Mouse (Mus musculus): ENCODE data around the gene Acap3. TPM values are rescaled to one million over a fixed set of nuclear protein-coding genes. Genes with fewer than 3 reads are reported as not detected.

Gene Acap3
- 34.2 TPM for polyA plus RNA-seq (2017; shearing (Covaris generic))

GRCm38 (mm10) chr4:155891551-155892001 is at the start of gene Acap3, which contains the start of gene Pusl1:
Acap3 (plus strand) TSS chr4:155891822.
Pusl1 (minus strand) TSS chr4:155891781.

GRCm38 (mm10) chr4:155846871-155847578 is 44.6 kb upstream of the Acap3 start, which contains the start of gene Dvl1:
Dvl1 (plus strand) TSS chr4:155847402.

GRCm38 (mm10) chr4:155863001-155863400 is 28.6 kb upstream of the Acap3 start, which contains the start of gene Tas1r3:
Tas1r3 (minus strand) TSS chr4:155863362.

GRCm38 (mm10) chr4:155869317-155870033 is 22.1 kb upstream of the Acap3 start, which contains the start of the genes Cptp and Ints11:
Cptp (minus strand) TSS chr4:155869440.
Ints11 (plus strand) TSS chr4:155869546.

GRCm38 (mm10) chr4:155943534-155944249 is 52.1 kb downstream of the Acap3 start, which contains the start of gene Ube2j2:
Ube2j2 (plus strand) TSS chr4:155943831.

Other genes with a start within 250 kb of the Acap3 start
- gene Gm10563, start 246.4 kb upstream of the Acap3 start, polyA plus RNA-seq (2017; shearing (Covaris generic)) = not detected
- not detected for gene Mmp23, start 238.4 kb upstream of the Acap3 start, polyA plus RNA-seq (2017; shearing (Covaris generic))
- gene Mib2, start 222.6 kb upstream of the Acap3 start, polyA plus RNA-seq (2017; shearing (Covaris generic)) = 55.2 TPM
- gene Fndc10, start 197.5 kb upstream of the Acap3 start, polyA plus RNA-seq (2017; shearing (Covaris generic)) = 13.4 TPM
- gene Ssu72, start 187.0 kb upstream of the Acap3 start, polyA plus RNA-seq (2017; shearing (Covaris generic)) = 96.5 TPM
- gene Tmem240, start 157.0 kb upstream of the Acap3 start, polyA plus RNA-seq (2017; shearing (Covaris generic)) = 0.57 TPM
- gene Atad3a, start 130.7 kb upstream of the Acap3 start, polyA plus RNA-seq (2017; shearing (Covaris generic)) = 104 TPM
- not detected for gene Vwa1, start 117.1 kb upstream of the Acap3 start, polyA plus RNA-seq (2017; shearing (Covaris generic))
- not detected for gene Tmem88b, start 105.9 kb upstream of the Acap3 start, polyA plus RNA-seq (2017; shearing (Covaris generic))
- not detected for gene Ankrd65, start 101.4 kb upstream of the Acap3 start, polyA plus RNA-seq (2017; shearing (Covaris generic))
- 62.8 TPM for gene Mrpl20, start 88.9 kb upstream of the Acap3 start, polyA plus RNA-seq (2017; shearing (Covaris generic))
- gene Ccnl2, start 79.3 kb upstream of the Acap3 start, polyA plus RNA-seq (2017; shearing (Covaris generic)) = 444 TPM
- 116 TPM for gene Aurkaip1, start 60.5 kb upstream of the Acap3 start, polyA plus RNA-seq (2017; shearing (Covaris generic))
- 2.1 TPM for gene Mxra8, start 52.1 kb upstream of the Acap3 start, polyA plus RNA-seq (2017; shearing (Covaris generic))
- 117 TPM for gene Dvl1, start 44.4 kb upstream of the Acap3 start, polyA plus RNA-seq (2017; shearing (Covaris generic))
- gene Tas1r3, start 28.5 kb upstream of the Acap3 start, polyA plus RNA-seq (2017; shearing (Covaris generic)) = 0.55 TPM
- gene Cptp, start 22.4 kb upstream of the Acap3 start, polyA plus RNA-seq (2017; shearing (Covaris generic)) = 3.0 TPM
- 80.6 TPM for gene Ints11, start 22.3 kb upstream of the Acap3 start, polyA plus RNA-seq (2017; shearing (Covaris generic))
- gene Pusl1, start within 50 bp of the Acap3 start, polyA plus RNA-seq (2017; shearing (Covaris generic)) = 41.9 TPM
- 185 TPM for gene Ube2j2, start 52.0 kb downstream of the Acap3 start, polyA plus RNA-seq (2017; shearing (Covaris generic))
- 3.4 TPM for gene C1qtnf12, start 70.5 kb downstream of the Acap3 start, polyA plus RNA-seq (2017; shearing (Covaris generic))
- 7.8 TPM for gene B3galt6, start 100.8 kb downstream of the Acap3 start, polyA plus RNA-seq (2017; shearing (Covaris generic))
- gene Sdf4, start 101.0 kb downstream of the Acap3 start, polyA plus RNA-seq (2017; shearing (Covaris generic)) = 401 TPM
- gene Tnfrsf4, start 122.0 kb downstream of the Acap3 start, polyA plus RNA-seq (2017; shearing (Covaris generic)) = 109 TPM
- 279 TPM for gene Tnfrsf18, start 134.3 kb downstream of the Acap3 start, polyA plus RNA-seq (2017; shearing (Covaris generic))
- gene Ttll10, start 167.6 kb downstream of the Acap3 start, polyA plus RNA-seq (2017; shearing (Covaris generic)) = 0.15 TPM
- 34.5 TPM for gene 9430015G10Rik, start 218.2 kb downstream of the Acap3 start, polyA plus RNA-seq (2017; shearing (Covaris generic))
- gene Rnf223, start 238.7 kb downstream of the Acap3 start, polyA plus RNA-seq (2017; shearing (Covaris generic)) = 0.16 TPM